Mouse (Mus musculus) lung, postnatal 0 days (tissue): Measurements from ENCODE around the gene Mrpl54.

Source experiments
- CTCF ChIP-seq: IDR thresholded peaks from 2 replicates; pipeline ENCODE4 v1.5.1; 2016; ENCODE audit warnings: antibody characterized with exemption, mild to moderate bottlenecking
- EP300 ChIP-seq: IDR thresholded peaks from 2 replicates; pipeline ENCODE4 v1.6.1; 2016; ENCODE audit warnings: antibody characterized with exemption, mild to moderate bottlenecking, control low read depth

GRCm38 (mm10) chr10:81229735-81230437, 36.8 kb downstream of the Mrpl54 start:
- TF ChIP-seq CTCF = no peak
- no peak for TF ChIP-seq EP300
